Mouse (Mus musculus) gastrocnemius, adult 2 months (tissue): ENCODE measurements around the gene Nr4a1. TPM values are rescaled to one million over a fixed set of nuclear protein-coding genes. Genes with fewer than 3 reads are reported as not detected.
A peak's percentile ranks its signal among the peaks of the same experiment; 100 is the strongest.

ENCODE experiments used
- DNase-seq: peaks from one replicate; pipeline ENCODE4 v3.0.0; 2022
- H3K27ac ChIP-seq: fragments of 200-600 bp; 2 replicates; pipeline ENCODE4 v1.8.1; 2022; ENCODE audit warnings: mild to moderate bottlenecking
- H3K4me3 ChIP-seq: fragments of 200-600 bp; 2 replicates; pipeline ENCODE4 v1.8.1; 2022; ENCODE audit warnings: mild to moderate bottlenecking, moderate library complexity
- CTCF ChIP-seq: fragments of 200-600 bp; IDR thresholded peaks from 2 replicates; pipeline ENCODE4 v1.8.1; 2022; ENCODE audit warnings: antibody characterized with exemption, mild to moderate bottlenecking, moderate library complexity
- intact Hi-C: fragments of 180-260 bp; cut with DNase I; formaldehyde crosslinking; loops from one replicate; pipeline ENCODE4 v1.15.1; 2025
- total RNA-seq, 2 experiments: library from RNA; stranded (reverse); gene quantifications; 2 replicates each; pipeline ENCODE4 v1.2.3; 2021

The Nr4a1 gene
- total RNA-seq, 2 experiments from 2014 or later, result 143 to 146 TPM

DNA sequence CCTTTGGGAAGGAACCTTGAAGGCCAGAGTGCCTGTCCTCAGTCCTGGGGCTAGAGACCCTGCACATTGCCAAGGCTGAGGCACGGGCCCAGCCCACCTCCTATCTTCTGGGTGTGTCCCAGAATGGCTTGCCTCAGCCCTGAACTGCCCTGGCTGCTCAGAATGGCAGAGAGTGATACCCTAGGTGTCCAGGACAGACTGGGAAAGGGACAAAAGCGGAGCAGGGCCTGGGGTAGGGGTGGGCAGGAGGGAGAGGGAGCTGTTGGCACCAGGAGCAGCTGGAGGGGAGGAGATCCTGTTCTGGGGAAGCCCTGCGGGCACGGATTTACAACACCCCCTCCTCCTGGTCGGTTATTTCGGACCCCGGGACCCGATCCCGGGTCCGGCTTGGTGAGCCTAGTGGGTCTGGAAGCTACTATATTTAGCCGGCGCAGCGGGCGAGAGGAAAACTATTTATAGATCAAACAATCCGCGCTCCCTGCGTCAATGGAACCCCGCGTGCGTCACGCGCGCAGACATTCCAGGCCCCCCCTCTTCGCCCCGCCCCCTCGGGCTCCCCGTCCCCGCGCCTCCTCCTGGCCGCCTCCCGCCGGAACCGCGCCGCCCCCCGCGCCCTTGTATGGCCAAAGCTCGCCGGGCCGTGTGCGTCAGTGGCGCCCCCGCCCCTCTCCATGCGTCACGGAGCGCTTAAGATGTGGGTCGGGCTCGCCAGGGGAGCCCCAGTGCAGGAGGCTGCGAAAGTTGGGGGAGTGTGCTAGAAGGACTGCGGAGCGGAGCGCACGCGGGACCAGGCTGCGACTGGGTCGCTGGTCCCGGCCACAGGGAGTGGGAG lies 12.3 kb downstream of the Nr4a1 start:
- TF ChIP-seq CTCF, result peak; percentile 27; the same call in 1 of the 2 replicates
- peak; percentile 99 for DNase-seq
- H3K27ac ChIP-seq, result peak overlapping the region; percentile 95
- intact Hi-C loops, result loop anchor here (2.0 kb wide), 1 partner anchor 26 kb away; no protein-coding TSS in a partner anchor
- peak overlapping the region; percentile 86 for H3K4me3 ChIP-seq

DNA sequence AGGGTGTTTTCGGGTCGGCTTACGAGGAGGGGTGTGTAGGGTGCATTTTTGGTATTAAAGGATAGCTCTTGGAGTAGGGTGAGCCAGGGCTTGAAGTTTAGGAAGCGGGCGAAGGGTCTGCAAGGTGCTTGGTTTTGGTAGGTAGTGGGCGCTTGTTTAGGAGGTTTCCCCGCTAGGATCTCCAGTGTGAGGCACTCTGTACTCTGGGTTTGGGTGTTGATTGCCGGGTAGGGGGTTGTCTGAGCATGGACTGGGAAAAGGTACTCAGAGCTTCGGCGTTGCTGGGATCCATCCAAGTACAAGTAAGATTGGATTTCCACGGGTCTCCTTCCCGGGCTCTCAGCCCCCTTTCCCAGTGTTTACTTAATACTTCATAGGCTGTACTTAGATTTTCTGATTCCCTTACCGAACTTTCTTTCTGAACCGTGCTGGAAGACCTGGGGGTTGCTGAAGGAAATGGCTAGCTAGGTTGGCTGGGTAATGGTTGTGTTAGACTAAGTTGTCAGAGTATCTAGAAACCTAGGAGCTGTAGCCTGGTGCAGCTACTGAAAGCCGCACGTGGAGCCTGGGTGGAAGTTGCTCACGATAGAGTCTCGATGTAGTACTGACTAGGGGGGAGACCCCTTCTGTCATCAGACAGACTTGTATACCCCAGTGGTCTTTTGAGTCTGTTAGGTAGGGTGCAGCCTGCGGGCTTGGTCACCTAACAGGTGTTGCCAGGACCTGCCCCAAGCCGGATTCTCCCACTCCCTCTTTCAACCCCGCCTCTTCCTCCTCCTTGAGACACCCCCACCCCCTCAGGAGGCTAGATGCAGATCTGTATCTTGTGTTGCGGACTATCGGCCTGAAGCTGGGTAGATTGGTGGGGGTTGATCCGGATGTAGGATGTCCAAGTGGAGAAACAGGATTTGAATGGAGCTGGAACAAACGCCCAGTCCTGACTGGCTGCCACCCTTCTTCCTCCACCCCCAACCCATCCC lies 13.3 kb downstream of the Nr4a1 start:
- Histone ChIP-seq H3K4me3 (peak overlapping the region; percentile 86), H3K27ac (peak overlapping the region; percentile 95)
- intact Hi-C loops, result loop anchor here (2.0 kb wide), 1 partner anchor 27 kb away; no protein-coding TSS in a partner anchor
- no peak for DNase-seq
- TF ChIP-seq CTCF, result no peak

DNA sequence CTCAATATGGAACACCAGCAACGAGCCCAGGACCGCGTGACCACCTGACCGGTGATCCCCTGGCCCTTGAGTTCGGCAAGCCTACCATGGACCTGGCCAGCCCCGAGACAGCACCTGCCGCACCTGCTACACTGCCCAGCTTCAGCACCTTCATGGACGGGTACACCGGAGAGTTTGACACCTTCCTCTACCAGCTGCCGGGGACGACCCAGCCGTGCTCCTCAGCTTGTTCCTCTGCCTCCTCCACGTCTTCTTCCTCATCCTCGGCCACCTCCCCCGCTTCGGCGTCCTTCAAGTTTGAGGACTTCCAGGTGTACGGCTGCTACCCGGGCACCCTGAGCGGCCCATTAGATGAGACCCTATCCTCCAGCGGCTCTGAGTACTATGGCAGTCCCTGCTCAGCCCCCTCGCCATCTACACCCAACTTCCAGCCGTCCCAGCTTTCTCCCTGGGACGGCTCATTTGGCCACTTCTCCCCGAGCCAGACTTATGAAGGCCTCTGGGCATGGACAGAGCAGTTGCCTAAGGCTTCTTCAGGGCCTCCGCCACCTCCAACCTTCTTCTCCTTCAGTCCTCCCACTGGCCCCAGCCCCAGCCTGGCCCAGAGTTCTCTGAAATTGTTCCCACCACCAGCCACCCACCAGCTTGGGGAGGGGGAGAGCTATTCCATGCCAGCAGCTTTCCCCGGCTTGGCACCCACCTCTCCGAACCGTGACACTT lies 16.2 kb downstream of the Nr4a1 start:
- TF ChIP-seq CTCF, result no peak
- intact Hi-C loops, result no loop called here
- no peak for DNase-seq
- Histone ChIP-seq H3K4me3 (peak overlapping the region; percentile 86), H3K27ac (peak overlapping the region; percentile 95)

DNA sequence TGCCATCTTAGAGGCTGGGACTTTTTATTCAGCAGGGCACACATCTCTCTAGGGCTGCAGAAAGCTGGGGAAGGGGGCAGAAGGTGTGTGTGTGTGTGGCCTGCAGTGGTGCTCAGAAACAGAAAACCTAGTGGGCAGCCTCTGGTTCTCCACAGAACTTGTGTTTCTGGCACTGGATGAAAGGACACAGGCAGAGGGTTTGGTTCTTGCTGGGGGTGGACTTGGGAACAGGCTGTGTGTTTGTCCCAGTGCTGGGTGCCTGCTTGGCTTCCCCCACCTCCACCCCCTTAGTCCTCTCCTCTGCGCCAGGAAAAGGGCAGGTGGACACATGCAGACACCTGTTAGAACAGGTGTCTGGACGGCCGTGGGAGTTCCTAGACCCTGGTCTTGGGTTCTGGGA lies 17.0 kb downstream of the Nr4a1 start:
- intact Hi-C loops, result no loop called here
- TF ChIP-seq CTCF, result no peak
- Histone ChIP-seq H3K4me3 (peak overlapping the region; percentile 86), H3K27ac (peak overlapping the region; percentile 95)
- DNase-seq, result no peak

DNA sequence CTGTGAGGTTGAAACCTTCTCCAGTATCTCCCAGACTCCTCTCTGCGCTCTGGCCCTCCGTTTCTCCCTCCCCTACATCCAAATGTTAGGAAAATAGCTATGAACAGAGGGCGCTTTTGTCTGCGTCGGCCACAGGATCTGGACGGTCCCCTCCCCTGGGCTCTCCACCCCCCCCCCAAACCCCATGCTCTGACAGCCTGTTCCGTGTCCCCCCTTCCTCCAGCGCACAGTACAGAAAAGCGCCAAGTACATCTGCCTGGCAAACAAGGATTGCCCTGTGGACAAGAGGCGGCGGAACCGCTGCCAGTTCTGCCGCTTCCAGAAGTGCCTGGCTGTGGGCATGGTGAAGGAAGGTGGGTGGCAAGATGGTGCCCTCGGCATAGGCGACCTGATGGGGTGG lies 17.4 kb downstream of the Nr4a1 start:
- Histone ChIP-seq H3K27ac (peak overlapping the region; percentile 95), H3K4me3 (peak overlapping the region; percentile 86)
- intact Hi-C loops, result no loop called here
- DNase-seq, result no peak
- TF ChIP-seq CTCF, result no peak

DNA sequence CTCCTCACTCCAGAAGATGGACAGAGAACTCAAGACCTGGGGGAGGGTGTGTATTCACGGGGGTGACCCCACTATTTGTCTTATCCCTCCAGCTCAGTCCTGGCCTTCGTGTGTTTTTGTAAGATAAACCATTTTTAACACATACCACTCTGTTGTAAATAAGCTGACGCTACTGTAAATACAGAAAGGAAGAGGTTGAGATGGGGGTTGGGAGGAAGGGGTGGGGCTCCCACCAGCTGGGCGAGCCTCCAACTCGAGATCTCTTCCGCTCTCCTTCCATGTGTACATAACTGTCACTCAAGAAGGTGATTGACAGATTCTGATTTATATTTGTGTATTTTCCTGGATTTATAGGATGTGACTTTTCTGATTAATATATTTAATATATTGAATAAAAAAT lies 20.3 kb downstream of the Nr4a1 start:
- intact Hi-C loops, result no loop called here
- TF ChIP-seq CTCF, result no peak
- no peak for DNase-seq

DNA sequence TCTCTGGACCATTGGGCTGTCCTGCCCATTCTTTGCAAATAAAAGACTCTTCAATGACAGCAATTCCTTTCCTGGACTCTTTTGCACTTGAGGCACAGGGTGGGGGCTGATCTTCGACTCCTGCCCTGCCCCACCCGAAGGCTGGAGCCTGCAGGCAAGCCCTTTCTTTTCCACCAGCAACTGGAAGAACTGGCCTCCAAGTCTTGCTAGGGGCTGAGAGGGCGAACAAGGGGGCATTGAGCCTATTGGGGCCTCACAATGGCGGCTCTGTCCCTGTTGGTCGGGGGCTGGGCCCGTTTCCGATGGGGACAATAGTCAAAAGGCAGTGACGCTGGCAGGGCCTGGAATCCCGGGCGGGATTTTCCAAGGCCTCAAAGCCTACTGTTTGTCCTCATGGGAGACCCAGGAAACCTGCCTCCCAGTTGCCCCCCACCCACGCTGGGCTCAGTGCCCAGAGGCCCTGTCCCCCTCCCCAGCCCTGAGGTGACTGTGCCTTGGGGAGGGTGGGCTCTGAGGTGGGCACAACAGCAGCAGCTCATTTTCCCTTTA lies 23.4 kb downstream of the Nr4a1 start:
- no peak overlapping the region for H3K4me3 ChIP-seq
- no peak for TF ChIP-seq CTCF
- no peak for DNase-seq
- H3K27ac ChIP-seq, result peak overlapping the region; percentile 86
- intact Hi-C loops, result no loop called here

More for the DNA sequence above, 20.3 kb downstream of the Nr4a1 start:
- H3K27ac ChIP-seq, result peak overlapping the region; percentile 2; the same call in 1 of the 2 replicates
- no peak overlapping the region for H3K4me3 ChIP-seq

DNA sequence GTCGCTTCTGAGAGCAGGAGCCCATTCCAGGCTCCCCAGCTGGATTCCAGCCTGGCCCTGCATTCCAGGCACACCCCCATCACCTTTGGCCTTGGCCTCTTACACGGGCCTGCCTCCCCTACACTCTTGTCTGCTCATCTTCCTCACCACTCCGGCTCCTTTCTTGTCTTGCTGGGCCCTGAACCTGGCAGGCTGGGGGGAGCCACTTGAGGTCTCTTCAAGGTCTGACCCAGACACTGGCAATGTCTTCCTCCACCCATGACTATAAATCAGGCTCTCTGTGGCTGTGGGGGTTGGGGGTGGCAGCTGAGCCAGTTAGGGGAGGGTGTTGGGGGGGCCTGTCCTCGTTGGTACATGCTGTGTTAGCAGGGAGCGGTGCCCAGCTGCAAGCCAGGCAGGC lies 24.5 kb downstream of the Nr4a1 start:
- intact Hi-C loops, result no loop called here
- DNase-seq, result peak; percentile 88
- 0 out of 2 replicates have a peak overlapping the region, but pooled peaks have one; percentile 3 for H3K4me3 ChIP-seq
- H3K27ac ChIP-seq, result peak overlapping the region; percentile 86
- no peak for TF ChIP-seq CTCF

DNA sequence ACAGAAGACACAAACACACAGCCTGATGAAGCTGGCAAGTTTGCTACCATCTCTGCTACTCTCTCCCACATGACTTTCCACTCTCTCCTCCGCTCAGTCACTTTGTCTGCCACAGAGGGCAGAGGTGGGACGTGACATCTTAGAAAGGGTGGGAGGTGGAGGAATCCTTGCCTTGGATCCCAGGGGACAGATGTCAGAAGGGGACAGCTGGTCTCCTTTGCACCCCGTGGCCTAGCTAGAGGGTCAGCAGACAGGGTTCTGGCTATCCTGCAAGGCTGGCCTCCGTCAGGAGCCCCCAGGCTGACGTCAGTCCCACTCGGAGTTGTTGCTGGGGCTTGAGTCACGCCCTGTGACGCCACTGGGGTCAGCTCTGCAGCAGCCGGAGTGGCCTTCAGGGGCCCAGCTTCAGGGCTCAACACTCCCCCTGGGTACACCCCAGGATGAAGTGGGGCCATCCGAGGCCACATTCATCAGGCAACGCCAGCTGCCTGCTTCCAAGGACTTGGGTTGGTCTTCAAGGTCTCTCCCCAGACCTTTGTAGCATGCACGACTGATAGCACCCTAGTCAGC lies 25.4 kb downstream of the Nr4a1 start:
- peak; percentile 63 for DNase-seq
- Histone ChIP-seq H3K27ac (peak overlapping the region; percentile 86), H3K4me3 (no peak overlapping the region)
- TF ChIP-seq CTCF, result no peak
- intact Hi-C loops, result no loop called here

DNA sequence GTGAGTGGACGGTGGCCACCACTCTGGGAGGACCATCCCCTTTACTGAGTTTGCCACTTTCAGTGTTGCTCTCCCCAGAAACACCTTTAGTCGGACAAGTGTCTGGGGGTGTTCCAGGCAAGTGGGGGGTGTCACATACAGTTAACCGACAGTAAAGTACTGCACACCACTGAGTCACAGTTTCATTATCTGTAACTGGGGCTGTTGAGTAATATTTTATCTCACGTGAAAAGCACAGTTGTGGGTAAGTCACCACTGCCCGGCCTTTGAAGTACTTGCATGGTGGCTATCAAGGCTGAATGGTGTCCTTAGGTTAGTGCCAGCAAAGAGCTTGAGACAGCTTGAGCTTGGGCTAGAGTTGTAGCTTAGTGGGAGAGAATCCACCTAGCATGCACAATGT lies 28.4 kb downstream of the Nr4a1 start:
- intact Hi-C loops, result loop anchor here (5.0 kb wide), 1 partner anchor 60 kb away; the partner anchor contains the start of gene Grasp
- no peak for TF ChIP-seq CTCF
- Histone ChIP-seq H3K27ac (peak overlapping the region; percentile 99), H3K4me3 (no peak overlapping the region)
- DNase-seq, result no peak

DNA sequence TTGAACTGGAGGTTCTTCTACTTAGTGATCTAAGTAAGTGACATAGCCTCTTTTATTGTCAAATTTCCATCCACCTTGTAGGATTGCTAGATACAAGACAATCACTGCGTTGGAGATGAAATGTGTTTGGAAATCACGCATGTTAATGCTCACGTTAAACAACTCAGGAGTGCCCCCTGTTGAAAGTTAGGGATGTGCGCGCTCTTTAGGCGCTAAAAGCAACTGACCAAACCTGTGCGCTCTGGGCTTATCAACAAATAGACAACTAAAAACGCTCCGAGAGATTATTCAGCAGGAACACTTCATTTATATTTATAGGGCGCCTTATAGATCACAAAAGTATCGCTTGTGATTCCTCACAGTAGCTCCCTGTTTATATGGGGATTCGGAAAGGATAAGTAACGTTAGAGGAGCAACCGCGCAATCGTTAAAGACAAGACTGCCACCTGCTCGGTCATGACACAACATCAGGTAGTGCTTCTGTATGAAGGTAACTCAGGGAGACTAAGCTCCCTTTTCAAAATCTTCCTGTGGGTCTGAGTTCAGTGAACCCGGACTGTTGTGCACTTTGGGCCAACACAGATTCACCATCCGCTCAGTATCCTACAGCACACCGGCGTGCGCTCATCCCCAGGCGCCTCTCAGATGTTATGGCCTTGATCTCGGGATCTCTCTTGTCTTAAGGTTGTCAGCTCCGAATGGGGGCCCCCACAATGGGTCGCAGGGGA lies 29.3 kb downstream of the Nr4a1 start:
- intact Hi-C loops, result loop anchor here (1.0 to 5.0 kb wide), 2 partner anchors 43 to 61 kb away; partner anchors contain the start of gene Grasp
- H3K27ac ChIP-seq, result peak overlapping the region; percentile 99
- peak overlapping the region; percentile 99 for H3K4me3 ChIP-seq
- peak; percentile 83 for TF ChIP-seq CTCF
- DNase-seq, result no peak
